Mouse (Mus musculus) C2C12 (cell line): ENCODE measurements around the gene Gm6993. TPM values are rescaled to one million over a fixed set of nuclear protein-coding genes. Genes with fewer than 3 reads are reported as not detected.
A peak's percentile ranks its signal among the peaks of the same experiment; 100 is the strongest.

Experiments
- H3K27me3 ChIP-seq: one replicate; pipeline ENCODE4 v1.6.1; 2011; ENCODE audit not compliant: control insufficient read depth, insufficient read depth, insufficient read length
- H3K36me3 ChIP-seq: one replicate; pipeline ENCODE4 v1.6.1; 2011; ENCODE audit not compliant: control insufficient read depth, insufficient read depth
- H3K4me3 ChIP-seq: one replicate; pipeline ENCODE4 v1.5.1; 2011; ENCODE audit warnings: mild to moderate bottlenecking, control low read depth; ENCODE audit not compliant: poor library complexity, insufficient read depth, severe bottlenecking
- H3K79me2 ChIP-seq: one replicate; pipeline ENCODE4 v1.6.1; 2011; ENCODE audit not compliant: control insufficient read depth, insufficient read depth
- H3K79me3 ChIP-seq: one replicate; pipeline ENCODE4 v1.6.1; 2011; ENCODE audit warnings: low read depth, control low read depth
- H3ac ChIP-seq: one replicate; pipeline ENCODE3; 2011; ENCODE audit warnings: low read depth; ENCODE audit not compliant: control insufficient read depth, insufficient read length
- CEBPB ChIP-seq: IDR thresholded peaks from one replicate; pipeline ENCODE4 v1.6.1; 2011; ENCODE audit warnings: low read depth, mild to moderate bottlenecking, control low read depth, moderate library complexity
- CTCF ChIP-seq: IDR thresholded peaks from one replicate; pipeline ENCODE4 v1.5.1; 2011; ENCODE audit not compliant: control insufficient read depth, insufficient read depth, insufficient read length
- FOSL1 ChIP-seq: IDR thresholded peaks from one replicate; pipeline ENCODE4 v1.8.0; 2011; ENCODE audit warnings: mild to moderate bottlenecking, low read length; ENCODE audit not compliant: poor library complexity, insufficient read depth, severe bottlenecking
- MAX ChIP-seq: IDR thresholded peaks from one replicate; pipeline ENCODE4 v1.6.1; 2011; ENCODE audit warnings: mild to moderate bottlenecking, control low read depth
- MYOD1 ChIP-seq: IDR thresholded peaks from one replicate; pipeline ENCODE4 v1.6.1; 2011; ENCODE audit warnings: low read depth; ENCODE audit not compliant: control insufficient read depth, insufficient read length
- MYOG ChIP-seq: IDR thresholded peaks from one replicate; pipeline ENCODE4 v1.6.1; 2011; ENCODE audit not compliant: control insufficient read depth, insufficient read length; ENCODE audit errors: extremely low read depth
- USF1 ChIP-seq: IDR thresholded peaks from one replicate; pipeline ENCODE4 v1.6.1; 2011; ENCODE audit warnings: low read depth, mild to moderate bottlenecking, control low read depth, moderate library complexity
- long read RNA-seq, 2 experiments: library from polyadenylated mRNA; unstranded; transcript quantifications; one replicate each; pipeline ENCODE4 v2.0.0; 2019 to 2020
- polyA plus RNA-seq: library from polyadenylated mRNA; unstranded; fragments of >200 nt; fragmentation: generic; extraction: Trizol; gene quantifications from one replicate; pipeline ENCODE4 v1.2.1, GENCODE M21; 2012; ENCODE audit warnings: missing spikeins

Gene Gm6993
- not detected for polyA plus RNA-seq
- long read RNA-seq, experiment 1: 0 reads
- long read RNA-seq, experiment 2: 0 reads

- Histone ChIP-seq H3ac (no peak within 1 kb of the TSS), H3K79me2 (no peaks in the 10 kb centered on the region), H3K79me3 (no peaks in the 10 kb centered on the region), H3K4me3 (no peak within 1 kb of the TSS), H3K36me3 (no peaks in the 10 kb centered on the region), H3K27me3 (no peaks in the 10 kb centered on the region)
- TF ChIP-seq USF1 (no peak), MAX (no peak), CEBPB (no peak), CTCF (no peak), MYOD1 (no peak), MYOG (no peak)
Measured at GRCm38 (mm10) chr12:31240470-31240869, at the start of gene Gm6993. Gene Gm6993, plus strand, starts transcription at chr12:31240770.

- H3K4me3 ChIP-seq: no peak overlapping the region
- no peaks in the 10 kb centered on the region for H3K79me3 ChIP-seq
- no peaks in the 10 kb centered on the region for H3K79me2 ChIP-seq
- H3K27me3 ChIP-seq: no peaks in the 10 kb centered on the region
- no peak for TF ChIP-seq USF1
- H3ac ChIP-seq: no peak overlapping the region
- H3K36me3 ChIP-seq: no peaks in the 10 kb centered on the region
Measured at GRCm38 (mm10) chr12:31191329-31191954, 49.1 kb upstream of the Gm6993 start.

GRCm38 (mm10) chr12:31202509-31202908 is 38.1 kb upstream of the Gm6993 start:
- no peaks in the 10 kb centered on the region for H3K79me3 ChIP-seq
- no peaks in the 10 kb centered on the region for H3K36me3 ChIP-seq
- no peak overlapping the region for H3K4me3 ChIP-seq
- TF ChIP-seq CTCF (no peak), MYOG (no peak), FOSL1 (no peak), CEBPB (no peak), MYOD1 (no peak), USF1 (no peak), MAX (no peak)
- no peaks in the 10 kb centered on the region for H3K27me3 ChIP-seq
- no peak overlapping the region for H3ac ChIP-seq
- H3K79me2 ChIP-seq: no peaks in the 10 kb centered on the region

GRCm38 (mm10) chr12:31203746-31204455 is 36.7 kb upstream of the Gm6993 start:
- H3K79me3 ChIP-seq: no peaks in the 10 kb centered on the region
- TF ChIP-seq USF1: no peak
- no peak for TF ChIP-seq MAX
- no peak for TF ChIP-seq MYOG
- no peak for TF ChIP-seq MYOD1
- no peak for TF ChIP-seq CEBPB
- TF ChIP-seq CTCF: no peak
- no peak for TF ChIP-seq FOSL1
- H3K36me3 ChIP-seq: no peaks in the 10 kb centered on the region
- no peaks in the 10 kb centered on the region for H3K79me2 ChIP-seq
- H3ac ChIP-seq: no peak overlapping the region
- H3K4me3 ChIP-seq: no peak overlapping the region
- no peaks in the 10 kb centered on the region for H3K27me3 ChIP-seq

- Histone ChIP-seq H3K79me2 (no peaks in the 10 kb centered on the region), H3K36me3 (no peaks in the 10 kb centered on the region), H3K27me3 (no peaks in the 10 kb centered on the region), H3K79me3 (no peaks in the 10 kb centered on the region), H3ac (no peak overlapping the region), H3K4me3 (no peak overlapping the region)
- TF ChIP-seq MYOD1 (no peak), MYOG (no peak), CEBPB (peak; percentile 55), MAX (no peak), CTCF (no peak), FOSL1 (no peak), USF1 (no peak)
Measured at GRCm38 (mm10) chr12:31204898-31205297, 35.7 kb upstream of the Gm6993 start.
